Mouse (Mus musculus) heart, postnatal 36 days (tissue): ENCODE data around the gene Otx1. TPM values are rescaled to one million over a fixed set of nuclear protein-coding genes. Genes with fewer than 3 reads are reported as not detected.
A peak's percentile ranks its signal among the peaks of the same experiment; 100 is the strongest.

ENCODE experiments used
- DNase-seq, 2 experiments: peaks; one replicate each; pipeline ENCODE4 v3.0.0; 2021 to 2022
- intact Hi-C: fragments of 180-260 bp; cut with DNase I; formaldehyde crosslinking; loops from one replicate; pipeline ENCODE4 v1.15.1; 2025
- total RNA-seq, 2 experiments: library from RNA; stranded (reverse); gene quantifications; 2 replicates each; pipeline ENCODE4 v1.2.3; 2021

Gene Otx1
- total RNA-seq, 2 experiments from 2014 or later = not detected

DNA sequence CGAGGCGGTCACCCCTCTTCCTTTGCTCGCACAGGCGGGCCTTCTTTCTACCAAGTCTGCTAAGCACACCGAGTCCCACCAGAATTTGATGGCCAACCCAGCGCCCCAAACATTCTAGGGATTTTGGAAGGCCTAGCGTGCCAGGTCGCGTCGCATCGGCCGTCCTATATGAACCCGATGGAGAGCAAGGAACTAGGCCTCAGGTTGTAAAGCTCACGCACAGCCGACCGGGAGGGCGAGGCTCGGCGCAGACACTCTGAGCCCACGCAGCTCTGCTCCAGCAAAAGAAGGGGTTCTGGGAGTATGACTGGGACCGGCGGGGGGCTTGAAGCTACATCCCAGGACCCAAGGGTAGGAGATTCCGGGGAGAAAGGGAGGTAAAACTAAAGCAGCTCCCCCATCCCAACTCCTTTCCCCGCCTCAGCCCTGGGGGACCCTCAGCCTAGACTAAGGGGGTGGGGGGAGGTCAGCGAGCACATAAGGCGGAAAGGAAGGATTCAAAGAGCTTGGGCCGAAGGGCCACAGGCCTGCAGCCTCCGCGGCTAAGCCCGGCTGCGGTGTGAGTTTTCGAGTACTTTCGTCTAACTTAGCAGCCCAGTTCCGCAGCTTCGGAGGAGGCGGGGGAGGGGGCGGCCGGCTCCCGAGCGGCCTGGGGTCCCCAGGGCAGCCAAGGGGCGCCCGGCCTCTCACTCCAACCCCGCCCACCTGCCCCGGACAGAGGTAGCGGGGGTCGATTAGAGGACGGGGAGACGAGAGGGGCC, 2.2 kb downstream of the Otx1 start:
- DNase-seq = peak in 1 of 2 experiments; percentile 17
- intact Hi-C loops = no loop called here

DNA sequence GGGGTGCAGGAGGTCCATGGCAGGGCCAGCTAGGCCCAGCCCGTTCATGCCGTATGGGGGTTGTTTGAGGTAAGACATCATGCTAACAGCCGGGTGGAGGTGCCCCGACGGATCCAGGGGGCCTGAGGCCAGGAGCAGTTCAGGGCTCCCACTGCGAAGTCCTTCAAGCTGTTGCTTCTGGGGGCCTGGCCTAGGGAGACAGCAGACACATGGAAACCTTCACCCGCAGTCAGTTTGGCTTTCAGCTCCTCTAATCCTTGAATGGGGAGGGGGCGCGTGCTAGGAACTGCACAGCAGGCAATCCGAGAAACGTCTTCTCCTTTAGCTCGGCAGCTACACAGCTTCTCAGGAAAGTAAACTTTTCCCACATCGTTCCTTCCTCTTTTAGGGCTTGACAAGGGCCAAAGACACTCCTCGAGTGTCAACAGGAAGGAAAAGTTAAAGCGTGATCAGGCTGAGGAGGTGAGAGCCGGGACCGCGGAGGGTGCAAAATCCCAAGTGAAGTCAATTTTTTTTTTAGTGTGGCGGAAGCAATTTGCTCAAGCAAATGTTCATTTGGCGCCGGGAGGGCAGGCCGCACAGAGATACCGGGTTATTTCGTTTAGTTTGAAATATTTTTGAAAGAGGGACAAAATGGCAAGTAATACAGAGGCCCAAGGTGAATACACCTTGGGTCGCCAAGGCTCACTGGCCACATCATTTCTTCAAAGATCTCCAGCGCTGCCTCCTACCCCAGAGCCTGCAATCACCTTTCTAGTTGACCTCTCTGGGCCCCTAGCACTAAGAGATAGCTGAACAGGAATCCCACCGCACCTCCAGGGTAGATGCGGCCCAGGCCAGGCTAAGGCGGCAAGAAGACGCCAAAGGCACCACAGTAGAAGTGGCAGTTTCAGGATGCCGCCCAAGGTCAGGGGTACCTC, 3.0 kb downstream of the Otx1 start:
- DNase-seq = no peak
- intact Hi-C loops = no loop called here

DNA sequence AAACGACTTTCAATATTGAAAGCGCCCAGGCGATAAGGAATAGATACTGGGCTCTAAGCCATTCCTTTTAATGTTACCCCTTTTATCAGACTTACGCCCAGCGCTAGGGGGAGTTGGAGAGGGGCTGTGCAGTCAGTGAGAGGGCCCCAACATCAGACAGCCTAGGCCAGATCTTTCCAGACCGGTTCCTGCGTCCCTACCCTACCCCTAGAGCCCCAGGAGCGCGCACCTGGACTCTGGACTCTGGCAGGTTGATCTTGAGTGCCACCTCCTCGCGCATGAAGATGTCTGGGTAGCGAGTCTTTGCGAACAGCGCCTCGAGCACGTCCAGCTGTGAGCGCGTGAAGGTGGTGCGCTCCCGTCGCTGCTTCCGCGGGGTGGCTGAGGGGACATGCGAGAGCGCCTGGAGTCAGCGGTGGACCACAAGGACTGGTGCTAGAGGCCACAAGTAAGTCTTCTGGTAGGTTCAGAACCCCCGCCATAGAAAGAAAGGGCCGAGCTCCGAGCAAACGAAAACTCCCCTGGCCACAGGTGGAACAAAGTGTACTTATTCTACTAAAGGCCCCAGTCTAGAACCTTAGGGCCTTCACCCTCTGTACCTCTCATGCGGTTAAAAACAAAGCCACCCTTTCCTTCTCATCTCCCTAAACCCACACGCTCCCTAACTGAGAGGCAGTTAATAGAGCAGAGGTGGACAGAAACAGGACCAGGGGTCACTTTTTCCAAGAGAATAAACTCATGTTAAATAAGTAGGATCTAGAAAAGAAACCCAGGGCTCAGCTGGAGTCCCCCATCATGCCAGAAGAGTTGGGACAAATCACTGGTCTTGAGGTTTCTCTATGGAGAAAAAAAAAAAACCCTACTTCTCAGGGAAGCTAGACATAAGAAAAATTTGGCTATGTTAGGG, 4.3 kb downstream of the Otx1 start:
- intact Hi-C loops = no loop called here
- peak in 1 of 2 experiments; percentile 8 for DNase-seq

DNA sequence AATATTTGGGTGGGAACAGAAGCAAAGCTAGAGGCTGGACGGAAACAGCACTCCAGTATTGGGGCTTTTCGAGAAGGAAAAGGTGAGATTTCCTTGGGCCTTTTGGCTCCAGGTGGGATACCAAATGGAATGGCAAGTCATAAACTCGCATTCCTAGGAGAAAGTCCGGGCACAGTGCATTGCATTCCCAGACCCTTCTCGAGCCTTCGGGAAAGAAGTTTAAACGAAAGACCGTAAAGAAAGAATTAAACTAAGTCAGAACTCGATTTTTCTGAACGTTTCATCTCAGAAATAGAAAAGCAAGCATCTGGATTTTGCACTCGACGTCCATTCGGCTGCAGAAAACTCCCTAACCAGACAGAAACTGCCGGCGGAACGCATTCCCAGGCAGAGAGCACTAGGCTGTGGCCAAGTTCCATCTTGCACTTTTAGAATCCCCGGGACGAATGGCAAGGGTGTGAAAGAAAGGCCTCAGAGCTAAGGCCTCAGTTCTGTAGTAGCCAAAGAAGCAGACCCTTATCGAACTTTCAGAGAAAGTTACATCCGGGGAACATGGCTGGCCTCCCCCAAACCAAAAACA, 5.0 kb downstream of the Otx1 start:
- intact Hi-C loops = no loop called here
- DNase-seq = peak; percentile 14 to 31

DNA sequence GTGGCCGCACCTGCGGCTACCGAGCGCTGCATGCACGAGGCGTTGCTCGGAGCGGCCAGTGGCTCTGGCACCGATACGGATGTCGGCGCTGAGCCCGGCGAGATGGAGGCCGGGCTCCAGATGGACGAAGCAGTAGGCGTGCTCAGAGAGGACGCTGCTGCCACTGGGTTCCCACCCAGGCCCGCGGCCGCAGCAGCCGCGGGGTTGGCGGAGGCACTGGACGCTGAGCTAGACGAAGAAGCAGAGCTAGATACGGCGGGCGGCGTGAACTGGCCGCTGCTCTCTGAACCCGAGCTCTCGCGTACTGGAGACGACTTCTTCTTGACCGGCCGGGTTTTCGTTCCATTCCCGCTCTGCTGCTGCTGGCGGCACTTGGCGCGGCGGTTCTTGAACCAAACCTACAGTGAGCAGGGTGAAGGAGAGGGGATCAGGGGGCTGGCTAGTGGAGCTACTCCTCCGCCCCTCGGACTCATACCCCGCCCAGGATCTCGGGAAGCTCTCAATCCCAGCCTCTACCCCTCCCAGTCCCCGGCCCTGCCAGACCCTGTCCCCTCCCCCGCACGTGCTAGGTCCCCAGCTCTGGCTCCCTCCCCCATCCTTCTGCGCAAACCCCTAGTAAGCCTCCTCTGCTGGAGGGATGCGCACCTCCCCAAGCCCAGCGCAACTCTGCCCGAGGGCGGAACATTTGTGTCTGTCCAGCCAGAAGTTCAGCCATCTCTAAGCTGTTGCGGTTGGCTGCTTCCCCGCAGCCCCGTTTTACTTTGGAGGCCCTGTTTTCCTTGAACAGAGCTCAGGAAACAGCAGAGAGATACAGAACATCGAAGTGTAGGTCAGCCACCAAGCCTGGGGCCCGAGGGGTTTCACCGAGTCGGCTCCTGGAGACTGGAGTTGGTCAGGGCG, 5.8 kb downstream of the Otx1 start:
- intact Hi-C loops = no loop called here
- peak; percentile 31 to 39 for DNase-seq

DNA sequence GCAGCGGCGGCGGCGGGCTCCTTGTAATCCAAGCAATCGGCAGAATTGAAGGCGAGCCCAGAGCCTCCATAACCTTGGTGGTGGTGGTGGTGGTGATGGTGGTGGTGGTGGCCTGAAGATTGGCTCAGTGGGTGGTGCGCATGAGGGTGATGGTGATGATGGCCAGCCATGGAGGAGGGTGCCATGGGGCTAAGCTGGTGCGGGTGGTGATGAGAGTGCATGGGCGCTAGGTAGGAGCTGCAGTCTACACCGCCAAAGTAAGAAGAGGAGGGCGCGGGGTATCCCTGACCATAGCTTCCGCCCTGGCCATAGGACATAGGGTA, 6.4 kb downstream of the Otx1 start:
- intact Hi-C loops = no loop called here
- DNase-seq = no peak

DNA sequence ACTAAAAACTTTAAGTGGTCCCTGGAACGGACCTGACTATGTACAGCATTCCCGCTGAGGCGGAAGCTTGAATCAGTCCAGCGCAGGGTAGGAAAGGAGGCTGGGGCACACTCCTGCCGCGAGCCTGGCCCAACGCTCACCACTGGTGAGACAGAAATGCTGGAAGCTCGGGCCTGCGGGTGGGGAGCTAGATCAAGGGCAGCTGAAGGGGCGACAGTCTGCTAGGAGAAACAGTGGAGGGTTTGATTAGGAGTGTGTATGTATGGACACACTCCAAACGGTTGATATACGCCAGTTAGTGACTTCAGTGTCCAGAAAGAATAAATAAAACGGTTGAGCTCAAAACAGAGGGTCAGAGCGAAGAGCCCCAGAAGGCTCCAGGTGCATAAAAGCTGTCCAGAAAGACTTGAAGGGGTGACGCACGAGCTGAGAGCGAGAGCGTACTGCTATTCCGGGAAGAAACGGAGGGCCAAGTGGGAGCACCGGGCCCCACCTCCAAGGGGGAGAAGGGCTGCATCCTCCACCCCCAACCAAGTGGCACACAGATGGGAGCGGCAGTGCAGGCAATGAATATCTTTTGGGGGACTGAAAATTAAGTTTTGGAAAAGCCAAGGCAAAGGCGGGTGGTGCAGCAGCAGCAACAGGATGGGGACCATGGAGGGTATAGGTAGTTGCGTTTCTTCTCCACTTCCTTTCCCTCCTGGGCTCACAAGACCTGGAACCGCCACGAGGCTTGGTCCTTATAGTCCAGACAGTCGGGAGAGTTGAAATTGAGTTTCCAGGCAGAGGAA, 7.0 kb downstream of the Otx1 start:
- intact Hi-C loops = no loop called here
- DNase-seq = peak; percentile 9 to 24

DNA sequence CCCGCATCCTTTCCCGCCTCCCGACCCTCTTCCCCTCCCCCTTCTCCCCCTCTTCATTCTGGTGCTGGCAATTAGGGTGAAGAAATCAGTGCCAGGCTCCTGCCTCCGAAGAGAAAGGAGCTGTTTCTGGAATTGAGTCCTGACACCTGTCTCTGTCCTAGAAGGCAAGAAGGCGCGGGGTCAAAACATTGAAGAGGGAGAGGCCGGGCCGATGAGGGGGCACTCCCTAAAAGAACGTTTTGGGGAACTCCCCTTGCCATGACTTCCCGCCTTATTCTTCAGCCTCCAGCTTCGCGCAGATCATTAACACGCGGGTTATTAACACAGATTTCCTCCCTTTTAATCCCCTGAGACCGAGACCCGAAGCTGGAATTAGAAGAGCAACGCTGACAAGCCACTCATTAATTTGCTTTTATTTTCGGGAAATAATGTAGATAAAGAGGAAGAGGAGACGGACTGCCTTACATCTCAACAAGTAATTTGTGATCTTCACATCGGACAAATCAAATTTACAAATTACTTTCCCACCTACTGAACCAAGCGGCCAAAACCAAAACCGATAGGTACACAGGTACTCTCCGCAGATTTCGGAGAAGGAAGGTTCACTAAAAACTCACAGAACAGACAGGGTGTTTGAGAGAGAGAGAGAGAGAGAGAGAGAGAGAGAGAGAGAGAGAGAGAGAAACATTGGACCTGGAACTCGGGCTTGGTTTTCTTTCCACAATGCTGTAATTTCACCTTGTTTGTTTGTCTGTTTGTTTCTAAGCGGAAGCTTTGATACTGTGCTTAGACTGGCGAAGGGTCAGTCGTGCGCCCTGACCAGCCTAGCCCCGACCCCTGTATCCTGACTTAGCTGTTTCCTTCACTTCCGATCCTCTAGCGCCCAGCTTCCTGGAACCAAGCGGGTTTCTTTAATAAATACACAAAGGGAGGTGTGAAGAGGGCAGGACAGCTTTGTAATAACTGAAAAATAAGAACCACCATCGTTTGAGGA, 8.0 kb downstream of the Otx1 start:
- DNase-seq = peak; percentile 20 to 37
- intact Hi-C loops = no loop called here

DNA sequence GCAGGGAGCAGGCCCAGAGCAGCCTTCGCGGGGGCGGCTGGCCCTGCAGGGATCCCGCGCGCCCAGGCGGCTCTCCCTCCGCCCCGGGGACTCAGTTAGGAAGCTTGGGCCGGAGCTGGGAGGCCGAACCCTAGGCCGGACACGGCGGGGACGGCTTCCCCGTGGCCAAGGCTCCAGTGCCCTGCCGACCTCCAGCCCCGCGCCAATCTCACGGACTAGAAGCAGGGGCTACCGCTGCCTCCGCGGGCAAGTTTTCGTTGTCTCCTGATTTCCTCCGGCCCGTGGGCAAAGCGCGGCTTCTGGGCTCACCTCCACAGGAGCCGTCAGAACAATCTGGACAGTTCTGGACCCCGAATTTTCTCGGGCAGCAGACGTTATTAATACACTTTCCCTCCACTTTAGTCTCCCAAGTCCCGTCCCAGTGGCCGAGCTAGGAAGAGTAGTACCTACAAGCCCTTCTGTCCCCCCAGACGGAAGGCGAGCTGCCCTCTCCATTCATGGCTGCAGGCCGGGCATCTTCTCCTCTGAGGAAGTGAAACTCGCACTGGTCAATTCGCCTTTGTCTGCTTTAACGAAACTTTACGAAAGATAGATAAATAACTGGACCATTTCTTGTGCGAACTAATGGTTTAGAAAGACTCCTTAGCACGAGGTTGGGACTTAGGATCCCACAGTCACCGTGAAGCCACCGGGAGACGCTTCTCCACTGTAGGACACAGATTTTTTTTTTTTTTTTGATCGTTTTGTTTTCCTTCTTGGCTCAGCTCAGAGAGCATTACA, 8.9 kb downstream of the Otx1 start:
- peak; percentile 52 to 73 for DNase-seq
- intact Hi-C loops = no loop called here

DNA sequence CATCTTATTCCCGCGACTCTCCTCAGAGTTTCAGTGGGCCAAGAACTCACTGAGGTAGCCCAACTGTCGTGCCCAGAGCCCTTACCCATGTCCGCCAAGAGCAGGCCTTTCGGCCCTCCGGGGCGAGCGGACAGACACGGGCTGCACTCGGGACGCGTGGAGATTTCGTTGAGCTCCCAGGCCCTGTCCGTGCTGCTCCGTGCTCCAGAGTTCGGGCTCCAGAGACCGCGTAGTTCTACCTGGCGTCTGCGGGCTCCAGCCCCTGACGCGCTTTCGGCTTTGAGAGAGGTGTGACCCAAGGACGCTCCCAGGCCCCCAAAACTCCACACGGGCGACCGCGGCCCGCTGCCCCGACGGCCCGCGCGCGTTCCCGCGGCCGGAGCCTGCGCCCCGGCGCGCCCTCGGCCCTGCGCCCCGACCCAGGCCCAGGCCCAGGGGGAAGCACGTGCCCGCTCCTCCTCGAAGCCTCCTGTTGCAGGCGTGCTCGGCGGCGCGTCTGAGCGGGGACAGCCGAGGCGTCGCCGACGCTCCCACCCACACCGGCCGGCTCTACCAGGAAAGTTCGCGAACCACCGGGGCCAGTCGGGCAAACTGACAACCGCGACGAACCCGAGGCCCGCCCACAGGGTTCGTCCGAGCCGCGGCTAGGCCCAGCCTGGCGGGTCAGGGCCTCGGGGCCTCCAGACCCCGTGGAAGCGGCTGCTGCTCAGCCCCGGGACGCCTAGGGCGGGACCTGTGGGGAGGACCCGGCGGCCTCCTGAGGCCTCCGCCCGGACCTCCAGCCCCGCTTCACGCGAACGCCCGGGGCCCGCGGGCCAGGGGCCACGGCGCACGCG, 9.7 kb downstream of the Otx1 start:
- peak; percentile 14 to 19 for DNase-seq

DNA sequence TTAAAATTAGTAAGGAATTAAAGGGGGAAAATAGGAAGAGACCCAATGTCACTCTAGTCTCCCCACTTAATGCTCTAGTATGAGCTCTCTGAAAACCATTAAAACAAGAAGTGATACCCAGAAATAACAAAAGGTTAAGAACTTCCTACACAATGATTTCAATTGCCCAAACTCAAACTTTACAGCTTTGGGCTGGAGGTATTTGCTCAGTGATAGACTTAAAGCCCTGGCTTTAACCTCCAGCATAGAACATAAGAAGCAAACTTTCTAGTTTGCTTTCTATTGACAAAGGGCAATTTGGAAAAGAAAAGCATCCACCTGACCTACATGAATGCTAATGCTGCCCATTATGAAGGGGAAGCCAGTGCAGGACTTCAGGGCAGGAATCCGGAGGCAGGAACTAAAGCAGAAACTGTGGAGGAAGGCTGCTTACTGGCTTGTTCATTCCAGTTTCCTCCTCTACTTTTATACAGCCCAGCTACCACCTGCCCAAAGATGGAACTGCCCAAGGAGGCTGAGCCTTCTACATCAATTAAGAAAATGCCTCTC, 14.2 kb downstream of the Otx1 start:
- no peak for DNase-seq
- intact Hi-C loops = no loop called here

More for the DNA sequence above, 9.7 kb downstream of the Otx1 start:
- intact Hi-C loops = no loop called here

DNA sequence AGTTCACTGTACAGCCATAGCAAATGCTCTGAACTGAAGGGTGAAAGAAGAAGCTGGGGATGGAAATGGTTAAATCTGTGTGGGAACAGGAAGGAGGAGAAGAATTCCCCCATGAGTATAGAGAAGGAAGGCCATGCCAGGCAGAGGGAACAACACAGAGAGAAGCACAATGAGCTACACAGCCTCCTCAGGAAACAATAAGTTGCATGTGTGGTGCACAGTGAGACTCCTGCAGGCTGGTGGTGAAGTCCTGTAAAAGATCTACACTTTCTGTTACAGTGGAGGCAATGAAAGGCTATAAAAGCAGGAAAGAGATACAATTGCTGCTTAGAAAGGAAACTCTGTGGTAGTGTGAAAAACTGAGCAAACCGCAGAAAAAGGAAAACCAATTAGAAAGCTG, 17.6 kb downstream of the Otx1 start:
- intact Hi-C loops = no loop called here
- DNase-seq = no peak

DNA sequence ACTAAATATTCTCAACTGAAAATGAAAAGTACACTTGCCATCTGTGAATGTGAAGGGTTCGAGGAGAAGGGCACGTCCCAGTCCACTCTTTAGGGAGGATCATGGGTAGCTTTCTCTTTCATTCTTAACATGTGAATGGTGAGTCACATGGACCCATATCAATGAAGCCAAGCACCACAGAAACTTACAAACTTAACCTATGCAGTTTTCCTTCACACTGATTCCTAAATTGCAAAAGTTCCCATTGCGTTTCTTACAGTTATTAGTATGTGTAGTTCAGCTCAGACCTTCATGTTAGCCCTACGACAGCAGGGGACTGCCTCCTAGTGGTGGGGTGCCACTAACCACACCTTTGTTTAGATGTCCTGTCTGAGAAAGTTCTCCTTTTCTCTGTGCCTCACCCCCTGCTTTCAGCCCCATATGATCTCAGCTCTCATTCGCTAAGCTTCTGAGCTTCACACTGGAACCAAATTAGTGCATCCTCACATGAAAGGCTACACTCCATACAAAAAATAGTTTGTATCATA, 28.6 kb downstream of the Otx1 start:
- no peak for DNase-seq
- intact Hi-C loops = loop anchor here (10.0 kb wide), 1 partner anchor 359 kb away; no protein-coding TSS in a partner anchor

DNA sequence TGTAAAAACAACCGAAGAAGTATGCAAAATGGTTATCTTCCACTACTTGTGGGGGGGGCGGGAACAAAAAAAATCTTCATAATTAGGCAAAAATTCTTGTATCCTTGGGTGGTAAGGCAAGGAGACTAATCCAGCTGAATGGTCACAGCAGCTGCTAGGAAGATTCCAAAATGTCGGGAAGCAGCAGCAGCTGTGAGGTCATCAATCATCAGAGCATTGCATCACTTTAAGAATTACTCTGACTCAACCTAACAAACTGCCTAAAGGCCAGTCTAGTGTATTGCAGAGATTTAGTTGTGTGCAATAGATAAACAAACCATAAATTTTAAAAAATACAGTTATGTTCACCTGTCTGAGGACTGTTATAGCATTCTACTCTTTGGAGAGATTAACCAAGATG, 29.1 kb downstream of the Otx1 start:
- DNase-seq = no peak
- intact Hi-C loops = loop anchor here (10.0 kb wide), 1 partner anchor 359 kb away; no protein-coding TSS in a partner anchor

DNA sequence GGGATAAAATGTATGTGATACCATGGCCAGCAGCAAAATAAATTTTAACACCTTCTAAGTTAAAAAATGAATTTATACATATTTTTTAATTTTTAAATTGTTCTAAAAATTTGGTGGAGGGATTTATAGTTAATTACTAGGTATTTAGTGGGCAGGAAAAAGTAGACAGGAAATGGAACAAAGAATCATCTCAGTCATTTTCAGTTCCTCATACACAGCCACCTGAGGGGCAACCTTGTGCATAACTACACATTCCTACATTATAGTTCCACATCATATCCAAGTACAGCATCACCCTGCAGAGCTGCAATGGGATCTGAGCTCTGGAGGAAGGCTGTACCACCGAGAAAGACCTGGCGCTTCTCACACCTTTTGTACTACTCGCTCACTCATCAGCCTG, 33.8 kb downstream of the Otx1 start:
- no peak for DNase-seq
- intact Hi-C loops = no loop called here
